Mouse (Mus musculus): ENCODE data around the gene Maml3.

The Maml3 gene

DNA sequence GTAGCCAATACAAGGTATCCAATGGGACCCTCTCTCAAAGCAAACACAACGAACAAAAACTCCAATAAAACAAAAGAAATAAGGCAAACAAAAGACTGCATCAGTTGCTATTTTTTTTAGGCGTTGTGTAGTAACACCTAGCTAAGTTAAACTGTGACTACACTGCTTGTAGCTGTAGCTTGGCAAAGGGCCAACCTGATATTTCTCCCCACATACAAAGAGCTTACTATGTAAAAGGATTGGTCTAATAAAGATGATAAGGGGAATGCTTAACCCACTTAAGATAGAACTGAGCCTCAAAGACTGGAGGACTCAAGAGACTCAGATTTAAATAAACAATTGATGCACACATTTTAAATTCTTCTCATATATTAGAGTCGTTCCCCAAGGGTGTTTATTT is 230.6 kb downstream of the Maml3 start:
- POLR2A ChIA-PET, result interaction anchor here in 2 of 4 experiments (0.6 to 0.7 kb wide), 2 partner anchors 8 to 247 kb away, joined by 4 to 6 read pairs; no protein-coding TSS in a partner anchor
- CTCF ChIA-PET, result interaction anchor here in 2 of 4 experiments (0.6 kb wide), 2 partner anchors 65 to 1064 kb away, joined by 3 to 5 read pairs; no protein-coding TSS in a partner anchor

DNA sequence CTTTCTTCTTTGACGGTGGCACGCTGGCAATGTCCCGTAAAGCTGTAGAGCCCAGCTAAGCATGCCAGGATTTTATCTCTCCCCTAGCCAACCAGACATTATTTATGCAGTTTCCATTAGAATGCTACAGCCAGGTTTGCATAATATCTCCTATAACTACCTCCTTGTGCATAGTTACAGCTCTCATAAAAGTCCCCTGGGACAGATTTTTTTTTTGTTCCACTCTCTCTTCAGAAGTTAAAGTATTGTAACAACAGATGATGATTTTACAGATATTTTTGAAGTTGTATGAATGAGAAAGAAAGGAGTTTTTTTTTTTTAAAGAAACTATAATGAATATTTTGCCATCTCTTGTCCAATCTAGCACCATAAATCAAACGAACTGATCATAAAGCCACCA is 232.1 kb downstream of the Maml3 start:
- ChIA-PET POLR2A (no interaction called here), CTCF (interaction anchor here in 1 of 4 experiments (0.7 kb wide), 1 partner anchor 30 kb away, joined by 3 read pairs; no protein-coding TSS in a partner anchor)

DNA sequence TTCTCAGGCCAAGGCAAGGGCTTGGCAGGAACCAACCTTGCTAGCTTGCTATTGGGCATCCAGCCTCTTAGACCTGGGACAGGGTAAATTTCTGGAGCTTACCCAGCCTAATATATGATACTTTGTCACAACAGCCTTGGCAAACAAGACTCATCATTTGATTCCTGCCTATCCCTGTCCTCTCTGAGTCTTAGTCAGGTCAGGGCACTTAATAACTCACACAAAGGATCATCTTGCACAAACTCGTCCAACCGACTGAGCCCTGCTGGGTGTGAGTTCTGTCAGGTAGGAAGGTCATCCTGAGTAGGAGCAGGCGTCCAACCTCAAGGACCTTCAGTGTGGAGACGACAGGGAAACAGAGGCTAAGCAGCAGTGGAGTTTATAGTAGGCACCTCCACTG is 233.5 kb downstream of the Maml3 start:
- ChIA-PET POLR2A (no interaction called here), CTCF (no interaction called here)

GRCm38 (mm10) chr3:51869980-51870379 is 234.9 kb downstream of the Maml3 start:
- ChIA-PET CTCF (no interaction called here), POLR2A (no interaction called here)

GRCm38 (mm10) chr3:51868857-51869256 is 236.0 kb downstream of the Maml3 start:
- ChIA-PET POLR2A (interaction anchor here in 1 of 4 experiments (1.1 kb wide), 1 partner anchor 12 kb away, joined by 3 read pairs; no protein-coding TSS in a partner anchor), CTCF (no interaction called here)

- POLR2A ChIA-PET, result no interaction called here
- CTCF ChIA-PET, result no interaction called here
These were observed 238.4 kb downstream of the Maml3 start for GRCm38 (mm10) chr3:51866446-51866845.

GRCm38 (mm10) chr3:51861631-51862030 is 243.2 kb downstream of the Maml3 start:
- ChIA-PET POLR2A (no interaction called here), CTCF (interaction anchor here in 1 of 4 experiments (1.0 kb wide), 1 partner anchor 161 kb away, joined by 4 read pairs; no protein-coding TSS in a partner anchor)

- CTCF ChIA-PET, result no interaction called here
- POLR2A ChIA-PET, result no interaction called here
These were observed 244.4 kb downstream of the Maml3 start for GRCm38 (mm10) chr3:51860458-51860857.

- ChIA-PET POLR2A (no interaction called here), CTCF (interaction anchor here in 2 of 4 experiments (0.7 kb wide), 2 partner anchors 301 to 346 kb away, joined by 4 read pairs; no protein-coding TSS in a partner anchor)
These were observed 245.7 kb downstream of the Maml3 start for GRCm38 (mm10) chr3:51859208-51859607.

DNA sequence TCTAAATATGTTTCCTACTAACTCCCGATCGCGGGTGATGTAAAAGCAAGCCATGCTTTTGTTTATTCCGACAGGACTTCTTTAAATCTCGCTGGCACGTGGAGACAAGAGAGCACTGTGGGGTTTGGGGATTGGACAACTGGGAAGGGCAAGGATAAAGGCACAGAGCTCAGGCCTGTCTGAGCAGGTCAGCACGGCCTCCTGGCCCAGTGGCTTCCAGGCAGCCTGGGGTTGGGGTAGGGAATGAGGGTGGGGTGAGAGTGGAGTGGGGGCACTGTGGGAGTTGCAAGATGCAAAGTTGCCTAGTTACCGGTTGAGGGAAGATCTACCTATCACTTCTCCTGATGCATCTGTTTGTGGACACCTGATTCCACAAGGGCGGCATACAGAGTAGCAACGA is 250.7 kb downstream of the Maml3 start:
- CTCF ChIA-PET, result interaction anchor here in 2 of 4 experiments (0.5 to 0.7 kb wide), 2 partner anchors 102 to 1635 kb away, joined by 3 to 5 read pairs; no protein-coding TSS in a partner anchor
- POLR2A ChIA-PET, result interaction anchor here in 1 of 4 experiments (0.6 kb wide), 1 partner anchor 415 kb away, joined by 3 read pairs; no protein-coding TSS in a partner anchor

- ChIA-PET POLR2A (no interaction called here), CTCF (interaction anchor here in 1 of 4 experiments (0.5 kb wide), 1 partner anchor 1635 kb away, joined by 3 read pairs; no protein-coding TSS in a partner anchor)
These were observed 251.3 kb downstream of the Maml3 start for GRCm38 (mm10) chr3:51853610-51854009.

DNA sequence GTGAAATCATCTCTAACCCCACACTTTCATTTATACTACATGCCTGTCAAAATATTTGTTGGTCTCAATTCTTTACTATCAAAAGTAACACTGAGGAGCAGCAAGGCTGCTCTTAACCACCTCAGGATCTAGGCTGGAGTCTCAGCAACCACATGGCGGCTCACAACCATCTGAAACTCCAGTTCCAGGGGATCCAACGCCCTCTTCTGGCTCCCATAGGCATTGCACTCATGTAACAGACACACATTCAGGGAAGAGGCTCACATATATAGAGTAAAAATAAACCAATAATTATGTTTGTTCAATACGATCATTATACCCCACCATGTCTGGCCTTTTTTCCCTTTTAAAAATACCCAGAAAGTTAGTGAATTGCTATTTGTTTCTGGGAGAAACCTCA is 252.2 kb downstream of the Maml3 start:
- ChIA-PET CTCF (no interaction called here), POLR2A (interaction anchor here in 1 of 4 experiments (1.2 kb wide), 1 partner anchor 36 kb away, joined by 3 read pairs; no protein-coding TSS in a partner anchor)

DNA sequence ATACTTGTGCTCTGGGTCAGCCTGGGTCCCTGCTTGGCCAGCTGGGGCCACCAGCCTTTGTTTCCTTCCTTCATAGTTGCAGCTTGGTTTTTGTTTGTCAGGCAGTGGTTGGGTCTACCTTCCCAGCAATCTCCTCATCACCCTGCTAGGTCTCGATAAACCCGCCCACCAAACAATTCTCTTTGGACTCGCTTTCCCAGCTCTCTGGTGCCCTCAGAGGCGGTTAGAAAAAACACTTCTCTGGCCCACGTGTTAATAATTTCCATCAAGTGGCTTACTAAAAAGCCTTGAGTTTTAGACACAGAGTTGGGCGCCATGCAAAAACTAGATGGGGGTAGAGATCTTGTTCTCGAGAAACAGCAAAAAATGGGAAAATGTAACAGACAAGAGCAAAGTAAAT is 253.3 kb downstream of the Maml3 start:
- ChIA-PET POLR2A (interaction anchor here in 1 of 4 experiments (1.2 kb wide), 1 partner anchor 35 kb away, joined by 3 read pairs; no protein-coding TSS in a partner anchor), CTCF (no interaction called here)

DNA sequence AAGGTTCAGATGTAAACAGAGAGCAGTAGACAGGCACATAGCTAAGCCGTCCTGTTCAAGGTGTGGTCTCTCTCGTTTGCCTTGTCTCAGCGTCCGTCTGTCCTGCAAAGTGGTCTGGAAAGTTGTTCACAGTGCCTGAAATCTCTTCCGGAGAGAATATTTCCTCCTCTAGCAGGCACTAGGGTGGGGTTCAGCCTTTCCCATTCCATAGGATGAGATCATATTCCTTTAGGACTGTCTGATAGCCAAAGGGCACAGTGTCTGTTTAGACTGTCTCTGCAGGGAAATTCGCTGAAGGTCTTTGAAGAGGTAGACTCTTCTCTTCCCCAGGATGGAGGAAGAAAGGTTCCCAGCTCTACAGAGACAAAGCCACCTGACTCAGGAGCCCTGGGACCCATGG is 255.4 kb downstream of the Maml3 start:
- CTCF ChIA-PET, result no interaction called here
- POLR2A ChIA-PET, result interaction anchor here in 2 of 4 experiments (0.5 to 0.6 kb wide), 2 partner anchors 196 to 1196 kb away, joined by 3 read pairs; no protein-coding TSS in a partner anchor

DNA sequence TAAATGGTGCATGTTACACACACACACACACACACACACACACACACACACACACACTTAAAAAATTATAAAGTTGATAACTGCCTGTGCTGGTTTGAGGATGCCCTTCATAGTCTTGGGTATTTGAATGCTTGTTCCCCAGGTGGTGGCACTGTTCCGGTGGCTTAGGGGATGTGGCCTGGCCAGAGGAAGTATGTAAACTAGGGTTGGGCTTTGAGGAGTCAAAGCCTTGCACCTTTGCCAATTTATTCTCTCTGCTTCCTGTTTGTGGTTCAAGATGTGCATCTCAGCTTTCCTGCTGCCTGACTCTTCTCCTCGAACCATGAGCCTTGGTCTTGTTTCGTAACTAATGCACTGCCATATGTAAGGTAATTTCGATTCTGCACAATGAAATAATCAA is 257.6 kb downstream of the Maml3 start:
- POLR2A ChIA-PET, result no interaction called here

GRCm38 (mm10) chr3:51844255-51844654 is 260.6 kb downstream of the Maml3 start:
- CTCF ChIA-PET, result no interaction called here

More for the DNA sequence above, 257.6 kb downstream of the Maml3 start:
- CTCF ChIA-PET, result interaction anchor here in 1 of 4 experiments (0.6 kb wide), 1 partner anchor 127 kb away, joined by 3 read pairs; no protein-coding TSS in a partner anchor

GRCm38 (mm10) chr3:51842140-51842539 is 262.7 kb downstream of the Maml3 start:
- ChIA-PET POLR2A (no interaction called here), CTCF (no interaction called here)

More at GRCm38 (mm10) chr3:51844255-51844654, 260.6 kb downstream of the Maml3 start:
- POLR2A ChIA-PET, result no interaction called here

DNA sequence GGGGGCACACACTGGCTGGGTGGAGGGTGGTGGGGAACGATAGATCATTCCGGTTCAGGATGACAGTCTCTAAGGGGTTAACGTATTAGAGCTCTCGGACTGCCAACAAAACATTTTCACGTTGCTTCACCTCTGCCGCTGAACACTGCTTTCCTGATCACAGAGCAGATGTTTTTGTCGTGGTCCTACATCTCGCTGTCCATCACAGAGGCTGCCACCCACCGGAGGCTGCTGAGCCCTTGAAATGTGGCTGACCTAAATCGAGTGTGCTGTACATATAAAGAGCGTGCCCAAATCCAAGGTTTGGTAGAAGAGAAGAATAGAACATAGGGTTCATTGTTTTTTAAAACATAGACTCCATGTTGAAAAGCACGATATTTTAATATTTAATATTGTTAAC is 263.3 kb downstream of the Maml3 start:
- ChIA-PET CTCF (no interaction called here), POLR2A (no interaction called here)

DNA sequence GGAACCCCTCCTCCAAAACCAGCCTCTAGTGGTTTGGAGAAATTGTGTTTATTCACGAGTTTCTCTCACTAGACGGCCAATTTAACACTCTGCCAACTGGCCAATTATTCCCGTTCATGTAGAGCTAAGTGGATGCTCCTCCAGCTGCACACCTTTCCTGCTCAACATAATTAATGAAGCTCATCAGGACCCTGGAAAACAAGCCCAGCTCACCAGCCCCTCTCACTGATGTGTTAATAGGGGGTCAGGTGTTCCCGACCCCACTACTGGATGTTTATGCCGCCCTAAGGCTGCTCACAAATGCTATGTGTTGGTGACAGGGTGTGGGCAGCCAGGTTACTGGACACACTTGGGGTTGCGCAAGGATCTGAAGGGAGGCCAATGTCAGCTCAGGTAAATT is 263.7 kb downstream of the Maml3 start:
- POLR2A ChIA-PET, result no interaction called here
- CTCF ChIA-PET, result no interaction called here

DNA sequence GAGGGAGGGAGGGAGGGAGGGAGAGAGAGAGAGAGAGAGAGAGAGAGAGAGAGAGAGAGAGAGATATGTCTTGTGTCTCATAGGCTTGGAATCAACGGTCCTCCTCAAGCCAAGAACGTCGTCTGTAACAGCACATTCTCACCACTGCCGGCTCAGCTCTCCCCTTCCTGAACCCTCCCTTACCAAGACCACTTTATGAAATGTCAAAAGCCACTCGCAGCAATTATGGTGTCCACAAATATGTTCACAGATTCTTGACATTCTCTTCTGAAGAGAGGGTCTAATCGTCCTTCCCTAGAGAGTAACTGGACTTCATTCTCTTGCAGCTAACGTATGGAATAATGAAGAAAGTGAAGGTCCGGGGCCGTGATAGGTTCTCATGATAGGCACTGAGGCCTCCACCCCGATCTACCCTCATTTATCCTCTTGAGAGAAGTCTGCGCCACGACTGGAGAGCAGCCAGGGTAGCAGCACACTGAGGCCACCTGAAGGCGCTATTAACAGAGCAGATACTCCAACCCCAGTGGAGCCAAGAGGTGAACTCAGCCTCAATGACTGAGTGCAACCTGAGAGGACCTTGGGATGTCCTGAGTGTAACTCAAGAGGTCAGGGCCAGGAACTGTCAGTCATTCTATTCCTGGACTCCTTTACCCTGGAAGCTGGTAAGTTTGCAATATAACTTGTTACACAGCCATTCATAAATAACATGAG is 264.6 kb downstream of the Maml3 start:
- ChIA-PET POLR2A (interaction anchor here in 1 of 4 experiments (0.6 kb wide), 1 partner anchor 195 kb away, joined by 6 read pairs; no protein-coding TSS in a partner anchor), CTCF (no interaction called here)

- POLR2A ChIA-PET, result no interaction called here
- CTCF ChIA-PET, result no interaction called here
These were observed 265.5 kb downstream of the Maml3 start for GRCm38 (mm10) chr3:51839353-51839715.

Measured in embryonic stem cell, embryonic (primary cell).